Mouse (Mus musculus): Measurements from ENCODE around the gene Gdpd2.

Gene Gdpd2

DNA sequence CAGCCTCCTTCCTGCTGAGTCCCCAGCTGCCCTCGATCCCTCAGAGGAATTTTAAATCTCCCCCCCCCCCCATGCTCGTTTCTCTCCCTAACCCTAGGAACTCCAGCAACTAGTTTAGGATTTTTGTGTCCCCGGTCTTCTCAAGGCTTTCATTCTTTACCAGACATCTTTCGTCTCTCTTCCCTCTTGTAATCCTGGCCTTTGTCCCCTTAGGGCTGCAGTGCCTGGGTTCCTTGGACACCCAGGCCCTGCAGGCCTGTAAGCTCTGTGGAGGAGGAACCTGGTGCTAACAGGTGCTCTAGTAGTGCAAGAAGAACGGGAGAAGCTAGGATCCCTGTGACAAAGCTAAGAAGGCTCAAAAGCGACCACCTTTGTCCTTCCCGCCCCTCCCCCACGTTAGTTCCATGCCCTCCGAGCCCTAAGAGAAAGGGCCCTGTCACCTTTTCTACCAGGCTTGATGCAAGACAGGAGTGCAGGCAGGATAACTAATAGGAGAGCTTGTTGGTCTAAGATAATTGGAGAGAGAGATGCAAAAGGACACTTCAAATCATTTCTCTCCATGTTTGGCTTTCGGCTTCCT is 48.1 kb downstream of the Gdpd2 start:
- no peak for DNase-seq (ENCODE audit: low spot score)

GRCm38 (mm10) chrX:100778397-100778796 is 48.7 kb downstream of the Gdpd2 start:
- no peak for DNase-seq (ENCODE audit: low spot score)

Data from ovary, postnatal 14 days (tissue).